Mouse (Mus musculus): ENCODE data around the gene Ggt1.

- no peak for TF ChIP-seq CTCF (IDR thresholded peaks at IDR 0.05; ENCODE audit: insufficient read depth, low read length)
- TF ChIP-seq POLR2A (IDR thresholded peaks at IDR 0.05; ENCODE audit: borderline replicate concordance, extremely low read depth, low read depth, low read length) = peak; percentile 43; the same call in 1 of the 2 replicates
These were observed 29.9 kb downstream of the Ggt1 start for GRCm38 (mm10) chr10:75591211-75591894.
